Mouse (Mus musculus) embryonic facial prominence, embryonic 11.5 days (tissue): ENCODE results near the gene Iqcj. TPM values are rescaled to one million over a fixed set of nuclear protein-coding genes. Genes with fewer than 3 reads are reported as not detected.
"Not testable (repeated sequence)": the region's sequence is repeated elsewhere in the genome, so short reads cannot be mapped to it uniquely, and the experiment has no call there.

Source experiments
- ATAC-seq: fragments of 200-750 bp; cut with Nextera tagmentation; replicated peaks from 2 replicates; pipeline ENCODE4 v1.8.0; 2017; ENCODE audit warnings: low read depth; ENCODE audit not compliant: insufficient number of reproducible peaks, low FRiP score, low TSS enrichment
- DNase-seq: peaks from one replicate; pipeline ENCODE4 v3.0.0-alpha.2; 2015; ENCODE audit warnings: low spot score
- H3K27ac ChIP-seq: fragments of 300-500 bp; sonication (generic); replicated peaks from 2 replicates; pipeline ENCODE4 v1.5.1; 2014; ENCODE audit warnings: mild to moderate bottlenecking, low read depth, low read length, control low read depth
- H3K27me3 ChIP-seq: fragments of 300-500 bp; sonication (generic); 2 replicates; pipeline ENCODE4 v1.6.1; 2014; ENCODE audit warnings: mild to moderate bottlenecking, low read length, moderate library complexity, mixed read lengths; ENCODE audit not compliant: control insufficient read depth, insufficient read depth
- H3K36me3 ChIP-seq: fragments of 300-500 bp; sonication (generic); replicated peaks from 2 replicates; pipeline ENCODE4 v1.6.1; 2014; ENCODE audit warnings: low read depth, mild to moderate bottlenecking, low read length, moderate library complexity, mixed read lengths; ENCODE audit not compliant: control insufficient read depth, insufficient read depth
- H3K4me1 ChIP-seq: fragments of 300-500 bp; sonication (generic); 2 replicates; pipeline ENCODE4 v1.6.1; 2014; ENCODE audit warnings: low read length, mixed read lengths; ENCODE audit not compliant: control insufficient read depth, insufficient read depth
- H3K4me2 ChIP-seq: fragments of 300-500 bp; sonication (generic); 2 replicates; pipeline ENCODE4 v1.6.1; 2014; ENCODE audit warnings: low read depth, mild to moderate bottlenecking, control low read depth, low read length, moderate library complexity
- H3K4me3 ChIP-seq: fragments of 300-500 bp; sonication (generic); 2 replicates; pipeline ENCODE4 v1.5.1; 2014; ENCODE audit warnings: low read depth, low read length, control low read depth
- H3K9ac ChIP-seq: fragments of 300-500 bp; sonication (generic); replicated peaks from 2 replicates; pipeline ENCODE4 v1.6.1; 2014; ENCODE audit warnings: mild to moderate bottlenecking, control low read depth, low read length
- H3K9me3 ChIP-seq: fragments of 300-500 bp; sonication (generic); replicated peaks from 2 replicates; pipeline ENCODE4 v1.6.1; 2016; ENCODE audit warnings: mild to moderate bottlenecking, low read length, inconsistent platforms, mixed read lengths; ENCODE audit not compliant: control insufficient read depth
- WGBS: fragments of 180-500 bp; shearing (Covaris S2); extraction: QIAGEN DNeasy Blood & Tissue Kit; methylation state at CpG from one replicate; pipeline ENCODE4 v1.1.7; 2014; 5-methylcytosine and 5-hydroxymethylcytosine counted together
- polyA plus RNA-seq: library from polyadenylated mRNA; unstranded; fragments of >200 nt; fragmentation: Nextera tagmentation; extraction: Ambion mirVana; gene quantifications from 2 replicates; pipeline ENCODE4 v1.2.1, GENCODE M21; 2014

The Iqcj gene
- polyA plus RNA-seq, 1 experiment from 2014 or later, result not detected

DNA sequence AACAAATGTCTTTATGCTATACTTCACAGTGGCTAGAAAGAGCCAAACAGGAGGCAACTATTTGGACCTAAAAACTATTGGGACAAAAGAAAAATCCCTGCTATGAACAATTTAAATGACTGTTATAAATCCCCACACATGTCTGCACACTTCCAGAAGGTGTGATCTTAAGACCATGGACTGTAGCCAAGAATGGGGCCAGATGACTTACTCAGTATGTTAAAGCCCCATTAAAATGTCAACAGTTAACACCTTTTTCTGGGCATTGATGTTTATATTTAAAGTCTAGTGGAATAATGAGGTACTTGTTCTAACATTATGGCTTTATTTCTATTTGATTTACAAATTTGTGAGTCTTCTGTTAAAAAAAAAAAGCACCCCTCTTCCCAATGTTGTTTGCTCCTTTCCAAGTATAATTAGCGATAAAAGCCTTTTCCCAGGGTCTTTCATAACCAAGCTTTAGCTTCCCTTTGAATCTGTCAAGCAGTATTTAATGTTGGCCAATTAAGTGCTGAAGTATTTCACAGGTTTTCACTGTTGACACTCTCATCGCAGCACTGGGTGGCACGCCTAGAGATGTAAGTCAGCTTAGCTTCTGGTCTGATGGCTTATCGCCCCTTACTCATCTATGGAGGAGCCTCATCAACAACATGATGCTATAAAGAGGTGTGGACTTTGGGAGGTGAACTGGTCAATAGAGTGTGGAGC lies 204.9 kb downstream of the Iqcj start:
- Histone ChIP-seq H3K9me3 (no peaks in the 10 kb centered on the region), H3K4me2 (no peak overlapping the region), H3K27me3 (no peaks in the 10 kb centered on the region), H3K27ac (no peak overlapping the region), H3K36me3 (no peaks in the 10 kb centered on the region), H3K9ac (no peak overlapping the region), H3K4me1 (no peaks in the 10 kb centered on the region), H3K4me3 (no peak overlapping the region)
- WGBS, result 84% methylated on average over 4 of the region's 4 CpGs
- DNase-seq (no peak), ATAC-seq (no peak)

DNA sequence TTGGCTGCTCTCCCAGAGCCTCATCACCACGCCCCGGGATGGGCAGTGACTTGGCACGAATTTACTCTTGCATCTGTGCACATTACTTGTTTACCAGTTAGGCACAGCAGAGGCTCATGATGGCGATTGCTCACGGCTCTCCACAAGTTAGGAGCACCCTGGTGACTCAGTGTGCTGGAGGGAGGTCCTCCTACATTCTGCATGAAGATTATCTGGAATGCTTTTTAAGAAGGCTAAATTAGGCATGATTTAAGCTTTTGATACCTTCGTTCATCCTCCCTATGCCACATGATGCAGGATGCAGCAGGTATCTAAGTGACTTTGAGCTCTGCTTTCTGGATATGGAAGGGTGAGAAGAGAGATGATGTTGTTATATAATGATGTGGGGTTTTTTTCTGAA lies 207.5 kb downstream of the Iqcj start:
- H3K27me3 ChIP-seq, H3K4me2 ChIP-seq, DNase-seq, H3K4me1 ChIP-seq, H3K9me3 ChIP-seq, H3K27ac ChIP-seq, H3K9ac ChIP-seq, ATAC-seq, H3K36me3 ChIP-seq, H3K4me3 ChIP-seq: not testable (repeated sequence)
- 90% methylated on average over 6 of the region's 6 CpGs for WGBS

DNA sequence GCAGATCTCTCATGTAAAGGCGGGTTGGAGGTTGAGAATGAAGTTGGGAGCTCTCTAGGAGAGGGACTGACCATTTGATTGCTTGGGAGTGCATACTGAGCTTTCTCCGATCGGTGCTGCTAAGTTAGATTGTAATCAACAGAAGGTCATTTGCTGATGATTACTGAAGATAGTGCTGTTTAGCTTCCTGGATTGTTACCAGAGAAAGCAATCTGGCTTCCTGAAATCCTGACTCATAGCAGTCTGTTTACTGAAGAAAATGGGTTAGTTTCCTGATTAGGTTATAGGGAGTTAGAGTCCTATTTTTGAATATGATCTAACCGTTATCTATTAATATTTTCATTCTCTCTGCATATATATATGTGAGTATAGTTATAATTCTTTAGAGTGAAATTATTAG lies 209.3 kb downstream of the Iqcj start:
- H3K36me3 ChIP-seq, result no peaks in the 10 kb centered on the region
- no peaks in the 10 kb centered on the region for H3K9me3 ChIP-seq
- no peak overlapping the region for H3K27ac ChIP-seq
- no peak overlapping the region for H3K4me3 ChIP-seq
- no peaks in the 10 kb centered on the region for H3K27me3 ChIP-seq
- ATAC-seq (no peak), DNase-seq (no peak)
- H3K4me1 ChIP-seq, result no peaks in the 10 kb centered on the region
- no peak overlapping the region for H3K4me2 ChIP-seq
- H3K9ac ChIP-seq, result no peak overlapping the region
- WGBS, result 69% methylated on average over 4 of the region's 4 CpGs

DNA sequence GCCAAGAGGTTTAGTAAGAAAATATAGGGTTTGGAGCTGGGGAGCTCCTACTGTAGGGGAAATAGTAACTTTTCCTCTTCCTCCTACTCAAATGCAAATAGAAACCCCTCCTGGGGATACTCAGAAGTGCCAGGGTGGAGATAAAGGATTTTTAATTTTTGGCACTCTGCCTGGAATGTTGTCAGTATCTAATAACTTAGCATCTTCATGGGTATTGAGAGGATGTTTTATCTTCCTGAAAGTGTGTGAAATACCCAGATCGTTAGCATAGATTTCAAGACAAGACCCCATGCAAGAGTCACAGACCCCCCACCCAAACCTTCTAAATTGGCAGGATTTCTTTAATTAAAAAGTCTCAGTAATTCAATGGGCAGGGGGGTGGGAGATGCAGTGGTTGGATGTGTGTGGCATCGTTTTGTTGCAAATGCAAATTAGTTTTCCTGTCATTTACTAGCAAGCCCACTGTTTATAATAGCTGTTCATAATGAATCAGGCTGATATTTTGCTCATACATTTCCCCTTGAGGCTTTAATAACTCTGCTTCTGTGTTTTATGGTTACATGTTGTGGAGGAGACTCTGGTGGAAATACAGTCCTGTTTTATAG lies 213.2 kb downstream of the Iqcj start:
- WGBS, result 76% methylated on average over 2 of the region's 2 CpGs
- Histone ChIP-seq H3K27ac (no peak overlapping the region), H3K27me3 (no peaks in the 10 kb centered on the region), H3K4me3 (no peak overlapping the region), H3K4me1 (no peaks in the 10 kb centered on the region), H3K4me2 (no peak overlapping the region), H3K9ac (no peak overlapping the region), H3K9me3 (no peaks in the 10 kb centered on the region), H3K36me3 (no peaks in the 10 kb centered on the region)
- no peak for ATAC-seq
- no peak for DNase-seq

Other genes with a start within 250 kb of the Iqcj start
- 0.68 and 0.87 TPM in 2 replicates for gene Iqschfp, start within 50 bp of the Iqcj start, polyA plus RNA-seq
- 41.7 and 44.3 TPM in 2 replicates for gene Schip1, start 172.6 kb downstream of the Iqcj start, polyA plus RNA-seq